Mouse (Mus musculus) midbrain, embryonic 16.5 days (tissue): ENCODE measurements at regions not wholly inside any gene's neighbourhood (a gene's known extent, or its start where the extent isn't known, plus 50 kb on each side); places are given as distances from the start of the nearest gene placed in this dataset.
A peak's percentile ranks its signal among the peaks of the same experiment; 100 is the strongest.

Experiments used
- ATAC-seq: fragments of 200-750 bp; cut with Nextera tagmentation; 2 replicates; pipeline ENCODE4 v1.8.0; 2017; ENCODE audit warnings: moderate TSS enrichment
- H3K27ac ChIP-seq: fragments of 300-500 bp; sonication (generic); 2 replicates; pipeline ENCODE4 v1.5.1; 2014; ENCODE audit warnings: mild to moderate bottlenecking, low read length, mixed read lengths
- H3K27me3 ChIP-seq: fragments of 300-500 bp; sonication (generic); 2 replicates; pipeline ENCODE4 v1.6.1; 2014; ENCODE audit warnings: low read depth, low read length, mixed read lengths; ENCODE audit not compliant: control insufficient read depth, insufficient read depth
- H3K36me3 ChIP-seq: fragments of 300-500 bp; sonication (generic); 2 replicates; pipeline ENCODE4 v1.6.1; 2014; ENCODE audit warnings: mild to moderate bottlenecking, low read length, moderate library complexity, mixed read lengths; ENCODE audit not compliant: control insufficient read depth, insufficient read depth
- H3K4me1 ChIP-seq: fragments of 300-500 bp; sonication (generic); 2 replicates; pipeline ENCODE4 v1.6.1; 2014; ENCODE audit warnings: mild to moderate bottlenecking, low read length, mixed read lengths; ENCODE audit not compliant: control insufficient read depth, insufficient read depth
- H3K4me2 ChIP-seq: fragments of 300-500 bp; sonication (generic); 2 replicates; pipeline ENCODE4 v1.6.1; 2014; ENCODE audit warnings: mild to moderate bottlenecking, low read length, mixed read lengths
- H3K4me3 ChIP-seq: fragments of 300-500 bp; sonication (generic); 2 replicates; pipeline ENCODE4 v1.5.1; 2014; ENCODE audit warnings: low read depth, mild to moderate bottlenecking, low read length, moderate library complexity, mixed read lengths
- H3K9ac ChIP-seq: fragments of 300-500 bp; sonication (generic); 2 replicates; pipeline ENCODE4 v1.6.1; 2014; ENCODE audit warnings: low read depth, low read length, mixed read lengths
- H3K9me3 ChIP-seq: fragments of 300-500 bp; sonication (generic); replicated peaks from 2 replicates; pipeline ENCODE4 v1.6.1; 2014; ENCODE audit warnings: mild to moderate bottlenecking, low read length, mixed read lengths; ENCODE audit not compliant: control insufficient read depth, poor library complexity, severe bottlenecking
- WGBS: fragments of 180-500 bp; shearing (Covaris S2); extraction: QIAGEN DNeasy Blood & Tissue Kit; methylation state at CpG from one replicate; pipeline ENCODE4 v1.1.7; 2014; 5-methylcytosine and 5-hydroxymethylcytosine counted together

DNA sequence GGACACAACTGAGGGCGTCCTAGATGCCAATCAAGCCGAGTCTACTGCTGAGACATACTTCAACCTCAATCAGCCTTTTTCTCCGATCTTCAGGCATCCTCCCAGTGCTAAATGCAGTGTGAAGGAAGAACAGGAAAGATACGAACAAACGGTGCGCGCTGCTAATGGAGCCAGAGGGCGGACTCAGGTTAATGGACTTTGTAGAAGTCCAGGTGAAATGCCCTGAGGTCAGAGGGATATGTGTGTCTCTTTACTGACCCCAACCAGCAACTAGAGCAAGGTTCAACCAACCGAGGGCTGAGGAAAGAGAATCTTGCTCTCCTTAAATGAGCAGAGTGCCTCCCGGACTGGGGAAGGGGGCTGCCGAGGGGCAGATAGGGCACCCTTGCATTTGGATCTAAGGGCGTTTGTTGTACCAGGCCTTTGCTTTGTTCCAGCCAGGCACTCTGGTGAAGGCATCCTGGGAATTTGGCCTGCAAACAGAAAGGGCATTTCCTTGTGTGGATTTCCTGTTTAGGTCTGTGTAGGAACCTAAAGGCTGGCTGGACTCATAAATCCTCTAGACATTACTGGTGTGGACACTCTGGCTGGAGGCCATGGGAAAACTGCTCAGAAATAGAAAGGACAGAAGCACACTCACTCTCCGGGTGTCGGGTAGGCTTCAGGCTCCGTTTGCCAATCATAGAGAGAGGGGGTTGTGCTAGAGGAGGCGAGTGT, 62.7 kb upstream of the Ahctf1 start:
- H3K9me3 ChIP-seq, result no peaks in the 10 kb centered on the region
- no peak overlapping the region for H3K4me3 ChIP-seq
- H3K27me3 ChIP-seq, result no peaks in the 10 kb centered on the region
- no peaks in the 10 kb centered on the region for H3K4me1 ChIP-seq
- WGBS, result 80% methylated on average over 16 of the region's 16 CpGs
- no peak overlapping the region; the same call in 1 of the 2 replicates for H3K27ac ChIP-seq
- no peak overlapping the region for H3K4me2 ChIP-seq
- ATAC-seq, result no peak
- H3K9ac ChIP-seq, result no peak overlapping the region
- H3K36me3 ChIP-seq, result no peaks in the 10 kb centered on the region

DNA sequence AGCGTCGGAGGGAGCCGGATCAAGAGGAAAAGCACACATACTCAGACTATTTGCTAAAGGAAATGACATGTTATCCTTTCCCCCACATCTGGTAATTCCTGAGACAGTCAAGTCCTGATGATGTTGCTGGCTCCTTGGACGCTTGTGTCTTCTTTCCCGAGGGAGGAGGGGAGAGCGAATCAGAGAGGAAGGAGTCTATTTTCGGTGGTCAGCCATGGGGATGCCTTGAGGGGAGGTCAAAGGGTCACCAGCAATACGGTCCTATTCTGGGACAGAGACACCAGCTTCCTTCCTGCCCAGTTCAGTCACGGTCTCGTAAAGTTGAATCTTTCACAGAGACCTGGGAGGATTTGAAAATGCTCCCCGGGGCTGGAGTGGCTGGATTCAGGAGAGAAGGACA, 62.1 kb upstream of the Ahctf1 start:
- Histone ChIP-seq H3K36me3 (no peaks in the 10 kb centered on the region), H3K4me2 (no peak overlapping the region), H3K4me1 (no peaks in the 10 kb centered on the region), H3K9me3 (no peaks in the 10 kb centered on the region), H3K27ac (no peak overlapping the region), H3K27me3 (no peaks in the 10 kb centered on the region), H3K9ac (no peak overlapping the region), H3K4me3 (no peak overlapping the region)
- WGBS, result 83% methylated on average over 11 of the region's 11 CpGs
- ATAC-seq, result no peak

DNA sequence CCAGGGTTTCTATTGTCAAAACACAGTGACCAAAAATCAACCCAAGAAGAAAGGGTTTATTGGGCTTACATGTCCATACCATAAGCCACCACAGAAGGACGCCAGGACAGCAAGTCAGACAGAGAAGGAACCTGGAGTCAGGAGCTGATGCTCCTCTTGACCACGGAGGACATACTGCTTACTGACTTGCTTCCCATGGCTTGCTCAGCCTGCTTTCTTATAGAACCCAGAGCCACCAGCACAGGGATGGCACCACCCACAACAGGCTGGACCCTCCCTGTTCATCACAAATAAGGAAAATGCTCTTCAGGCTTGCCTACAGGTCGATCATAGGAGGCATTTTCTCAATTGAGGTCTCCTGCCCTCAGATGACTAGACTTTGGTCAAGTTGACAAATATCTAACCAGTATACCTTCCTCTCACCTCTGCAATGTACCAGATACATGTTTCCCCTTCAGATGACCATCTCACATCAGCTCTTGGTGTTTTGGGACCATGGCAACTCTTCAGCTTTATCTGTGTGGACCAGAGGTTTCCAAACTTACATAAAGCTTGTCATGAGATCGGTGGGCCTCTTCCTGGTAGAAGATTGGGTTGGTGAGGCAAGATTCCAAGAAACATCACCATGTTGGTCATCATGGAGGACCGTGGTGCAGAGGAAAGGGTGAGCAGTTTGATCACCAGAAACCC, 61.2 kb upstream of the Ahctf1 start:
- no peak overlapping the region for H3K4me2 ChIP-seq
- 92% methylated on average over 5 of the region's 5 CpGs for WGBS
- no peaks in the 10 kb centered on the region for H3K9me3 ChIP-seq
- ATAC-seq, result no peak
- no peaks in the 10 kb centered on the region for H3K4me1 ChIP-seq
- no peak overlapping the region for H3K4me3 ChIP-seq
- H3K27ac ChIP-seq, result no peak overlapping the region
- H3K36me3 ChIP-seq, result no peaks in the 10 kb centered on the region
- H3K9ac ChIP-seq, result no peak overlapping the region
- no peaks in the 10 kb centered on the region for H3K27me3 ChIP-seq

DNA sequence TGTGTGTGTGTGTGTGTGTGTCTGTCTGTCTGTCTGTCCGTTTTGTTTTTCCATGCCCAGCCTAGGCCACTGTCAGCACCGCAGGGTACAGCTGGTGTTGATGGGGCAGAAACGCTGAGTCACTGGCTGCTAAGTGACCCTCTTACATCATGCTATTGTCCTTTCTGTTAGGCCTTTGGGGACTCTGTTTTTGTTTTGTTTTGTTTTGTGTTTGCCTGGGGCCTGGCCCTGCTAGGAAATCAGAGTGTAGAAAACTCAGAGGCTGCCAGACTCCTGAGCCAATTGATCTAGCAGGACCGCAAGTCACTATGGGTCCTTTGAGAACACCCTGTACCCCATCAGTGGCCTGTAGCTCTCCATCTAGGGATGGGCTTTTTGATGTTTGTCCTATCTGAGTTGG, 59.9 kb upstream of the Ahctf1 start:
- Histone ChIP-seq H3K4me3 (no peak overlapping the region), H3K9me3 (no peaks in the 10 kb centered on the region), H3K4me2 (no peak overlapping the region), H3K9ac (no peak overlapping the region), H3K27me3 (no peaks in the 10 kb centered on the region), H3K36me3 (no peaks in the 10 kb centered on the region), H3K27ac (no peak overlapping the region), H3K4me1 (no peaks in the 10 kb centered on the region)
- 45% methylated on average over 4 of the region's 4 CpGs for WGBS
- ATAC-seq, result no peak

DNA sequence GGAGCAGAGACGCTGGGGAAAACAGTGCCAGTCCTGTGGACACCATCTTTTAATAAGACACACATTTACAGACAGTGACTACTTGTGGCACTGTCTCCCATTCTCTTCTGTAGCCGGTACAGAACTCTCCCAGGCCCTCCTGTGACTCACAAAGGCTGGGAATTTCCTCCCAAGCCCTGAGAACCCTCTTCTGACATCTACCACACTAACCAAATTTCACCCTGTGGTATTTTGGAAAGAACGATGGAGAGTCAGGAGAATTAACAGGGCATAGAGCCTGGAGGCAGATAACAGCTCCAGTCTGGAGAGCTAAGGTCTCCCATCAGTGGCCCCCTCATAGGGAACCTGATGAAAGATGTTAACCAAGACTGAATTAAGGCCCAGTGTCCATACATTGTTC, 59.5 kb upstream of the Ahctf1 start:
- H3K4me3 ChIP-seq, result no peak overlapping the region
- no peak for ATAC-seq
- H3K9ac ChIP-seq, result no peak overlapping the region
- no peaks in the 10 kb centered on the region for H3K9me3 ChIP-seq
- no peak overlapping the region for H3K4me2 ChIP-seq
- 82% methylated on average over 3 of the region's 3 CpGs for WGBS
- H3K4me1 ChIP-seq, result no peaks in the 10 kb centered on the region
- no peaks in the 10 kb centered on the region for H3K36me3 ChIP-seq
- no peak overlapping the region for H3K27ac ChIP-seq
- H3K27me3 ChIP-seq, result no peaks in the 10 kb centered on the region

DNA sequence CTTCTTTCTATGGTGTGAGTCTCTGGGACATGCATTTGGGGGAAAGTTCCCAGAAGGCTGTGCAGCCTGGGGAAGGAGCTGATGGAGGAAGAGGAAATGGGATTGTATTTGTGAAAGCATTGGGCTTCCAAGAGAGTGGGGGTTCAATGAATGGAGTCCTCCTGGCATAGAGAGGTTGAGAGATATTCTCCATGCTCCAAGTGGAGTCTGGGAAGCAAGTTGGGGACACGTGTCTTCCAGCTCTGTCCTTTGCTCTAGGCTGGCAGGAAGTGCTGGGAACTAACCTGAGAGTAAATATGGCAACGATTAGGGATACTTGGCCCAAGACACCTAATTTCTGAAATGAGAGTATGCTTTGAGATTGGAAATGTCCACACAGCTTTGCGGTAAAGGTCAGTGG, 58.3 kb upstream of the Ahctf1 start:
- Histone ChIP-seq H3K4me2 (no peak overlapping the region), H3K36me3 (no peaks in the 10 kb centered on the region), H3K4me1 (no peaks in the 10 kb centered on the region), H3K27me3 (no peaks in the 10 kb centered on the region), H3K9me3 (no peaks in the 10 kb centered on the region), H3K9ac (no peak overlapping the region), H3K27ac (no peak overlapping the region), H3K4me3 (no peak overlapping the region)
- no peak for ATAC-seq
- WGBS, result 91% methylated on average over 3 of the region's 3 CpGs

DNA sequence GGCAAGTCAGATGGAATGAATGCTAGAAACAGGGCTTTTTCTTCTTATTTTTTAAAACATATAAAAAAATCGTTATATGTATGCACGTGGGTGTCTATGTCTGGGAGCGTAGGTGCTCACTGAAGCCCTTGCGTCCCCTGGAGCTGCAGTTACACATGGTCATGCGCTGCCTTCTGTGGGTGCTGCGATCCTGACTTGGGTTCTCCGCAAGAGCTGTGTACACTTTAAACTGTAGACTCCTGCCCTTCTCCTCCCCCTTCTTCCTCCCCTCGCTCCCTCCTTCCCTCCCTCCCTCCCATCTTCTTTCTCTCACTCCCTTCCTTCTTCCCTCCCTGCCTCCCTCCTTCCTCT, 56.0 kb upstream of the Ahctf1 start:
- Histone ChIP-seq H3K9ac (no peak overlapping the region), H3K4me2 (no peak overlapping the region), H3K9me3 (no peaks in the 10 kb centered on the region), H3K36me3 (no peaks in the 10 kb centered on the region), H3K27me3 (no peaks in the 10 kb centered on the region), H3K4me1 (no peaks in the 10 kb centered on the region), H3K4me3 (no peak overlapping the region), H3K27ac (no peak overlapping the region)
- 81% methylated on average over 8 of the region's 8 CpGs for WGBS
- ATAC-seq, result no peak

DNA sequence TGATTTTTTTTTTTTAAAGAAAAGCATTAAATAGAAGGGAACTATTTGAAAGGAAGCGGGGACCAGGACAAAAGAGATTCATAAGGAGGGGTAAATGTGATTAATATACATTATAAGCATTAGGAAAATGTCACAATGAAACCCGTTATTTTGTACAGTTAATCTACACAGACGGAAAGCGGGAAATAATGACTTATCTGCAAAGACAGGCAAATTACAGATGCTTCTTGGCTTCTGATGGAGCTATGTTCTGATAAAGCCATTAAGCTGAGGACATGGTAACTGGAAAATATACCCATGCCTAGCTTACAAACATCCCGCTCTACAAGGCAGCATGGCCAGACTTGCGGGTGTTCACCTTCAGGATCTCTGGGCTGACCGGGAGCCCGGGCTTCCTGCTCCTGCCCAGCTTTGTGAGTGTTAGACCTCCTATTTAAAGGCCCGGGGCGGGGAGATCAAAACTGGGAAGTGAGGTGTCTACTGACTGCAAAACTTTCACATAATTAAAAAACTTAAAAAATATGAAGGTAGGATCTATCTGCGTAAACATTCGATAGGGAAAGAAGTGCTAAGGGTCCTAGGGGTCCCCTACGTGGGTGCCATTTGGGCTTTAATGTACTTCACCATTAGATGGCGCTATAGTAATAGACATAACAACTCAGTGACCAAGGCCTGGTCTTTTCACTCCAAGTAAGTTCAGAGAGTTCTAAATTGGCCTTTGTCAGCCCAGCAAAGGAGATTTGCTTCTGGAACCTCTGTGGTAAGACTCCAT, 55.5 kb upstream of the Ahctf1 start:
- no peaks in the 10 kb centered on the region for H3K9me3 ChIP-seq
- 50% methylated on average over 14 of the region's 14 CpGs for WGBS

More for the DNA sequence above, 55.5 kb upstream of the Ahctf1 start:
- H3K27me3 ChIP-seq, result no peaks in the 10 kb centered on the region
- no peaks in the 10 kb centered on the region for H3K36me3 ChIP-seq
- no peak overlapping the region for H3K4me3 ChIP-seq
- ATAC-seq, result peak; percentile 71; the same call in 1 of the 2 replicates
- H3K4me1 ChIP-seq, result 0 out of 2 replicates have a peak, but pooled peaks cover 2% of the 10 kb centered on the region
- no peak overlapping the region for H3K9ac ChIP-seq
- H3K4me2 ChIP-seq, result no peak overlapping the region
- no peak overlapping the region for H3K27ac ChIP-seq
